Mouse (Mus musculus): Measurements from ENCODE around the gene Dnaic2.

Dnaic2 gene

GRCm38 (mm10) chr11:114702311-114702995, 24.8 kb upstream of the Dnaic2 start:
- no peak for DNase-seq (ENCODE audit: low spot score)

GRCm38 (mm10) chr11:114702996-114703361, 24.2 kb upstream of the Dnaic2 start:
- no peak for DNase-seq (ENCODE audit: low spot score)

GRCm38 (mm10) chr11:114704071-114704913, 22.9 kb upstream of the Dnaic2 start:
- DNase-seq (ENCODE audit: low spot score), result no peak

- no peak for DNase-seq (ENCODE audit: low spot score)
Observed at GRCm38 (mm10) chr11:114706358-114706757, 20.9 kb upstream of the Dnaic2 start.

GRCm38 (mm10) chr11:114711393-114711792, 15.8 kb upstream of the Dnaic2 start:
- no peak for DNase-seq (ENCODE audit: low spot score)

DNA sequence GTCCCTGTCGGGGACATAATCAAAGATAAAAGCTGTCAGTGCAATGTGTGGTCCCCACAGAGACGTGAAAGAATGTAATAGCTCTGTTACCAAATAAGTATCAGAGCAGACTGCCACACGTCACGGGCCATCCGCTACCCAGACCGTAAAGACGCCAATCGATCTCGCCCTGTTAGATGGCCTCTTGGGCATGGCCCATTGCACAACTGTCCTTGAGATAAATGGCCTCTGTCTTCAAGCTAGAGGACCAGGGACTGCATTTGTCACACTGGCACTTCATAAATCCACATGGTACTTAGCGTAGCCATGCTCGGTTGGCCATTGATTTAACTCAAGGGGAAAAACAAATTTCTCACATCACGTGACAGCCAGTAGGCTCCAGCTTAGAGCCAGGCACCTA, 15.3 kb upstream of the Dnaic2 start:
- DNase-seq (ENCODE audit: low spot score), result no peak

- no peak for DNase-seq (ENCODE audit: low spot score)
Observed at GRCm38 (mm10) chr11:114714526-114714925, 12.7 kb upstream of the Dnaic2 start.

DNA sequence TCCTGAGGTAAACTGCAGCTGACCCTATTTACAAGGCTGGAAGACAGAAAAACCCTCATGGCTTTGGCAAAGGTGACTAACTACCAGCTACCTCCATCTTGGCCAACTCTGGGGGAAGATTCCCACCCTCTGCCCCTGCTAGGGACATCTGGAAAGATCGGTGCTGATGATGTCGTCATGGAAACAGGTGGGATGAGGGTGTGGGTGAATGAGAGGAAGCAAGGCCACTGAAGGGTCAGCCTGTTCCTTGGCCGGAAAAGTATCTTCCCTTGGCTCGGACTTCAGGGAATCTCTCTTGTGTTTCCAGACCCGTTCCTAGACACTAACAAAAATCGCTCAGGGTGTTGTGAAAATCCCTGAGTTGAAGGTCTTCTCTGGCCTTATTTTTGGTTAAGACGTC, 11.7 kb upstream of the Dnaic2 start:
- no peak for DNase-seq (ENCODE audit: low spot score)

GRCm38 (mm10) chr11:114720535-114720934, 6.7 kb upstream of the Dnaic2 start:
- no peak for DNase-seq (ENCODE audit: low spot score)

DNA sequence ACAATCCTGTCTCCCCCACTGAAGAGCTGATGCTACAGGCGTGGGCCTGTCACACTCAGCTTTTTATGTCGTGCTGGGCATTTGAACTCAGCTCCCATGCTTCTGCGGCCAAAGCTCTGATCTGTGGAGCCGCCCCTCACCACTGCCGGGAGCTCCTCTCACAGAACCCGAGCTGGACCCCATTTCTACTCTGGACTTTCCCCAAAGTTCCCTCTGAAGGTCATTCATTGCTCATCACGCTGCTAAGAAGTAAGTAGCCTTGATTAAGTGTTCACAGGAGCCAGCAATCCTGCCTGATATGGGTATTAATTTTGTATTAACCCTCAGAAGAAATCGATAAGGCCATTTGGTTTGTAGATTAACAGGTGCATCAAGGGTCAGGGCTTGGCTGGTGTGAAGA, 4.8 kb upstream of the Dnaic2 start:
- no peak for DNase-seq (ENCODE audit: low spot score)

- no peak for DNase-seq (ENCODE audit: low spot score)
Observed at GRCm38 (mm10) chr11:114723030-114723429, 4.2 kb upstream of the Dnaic2 start.

DNA sequence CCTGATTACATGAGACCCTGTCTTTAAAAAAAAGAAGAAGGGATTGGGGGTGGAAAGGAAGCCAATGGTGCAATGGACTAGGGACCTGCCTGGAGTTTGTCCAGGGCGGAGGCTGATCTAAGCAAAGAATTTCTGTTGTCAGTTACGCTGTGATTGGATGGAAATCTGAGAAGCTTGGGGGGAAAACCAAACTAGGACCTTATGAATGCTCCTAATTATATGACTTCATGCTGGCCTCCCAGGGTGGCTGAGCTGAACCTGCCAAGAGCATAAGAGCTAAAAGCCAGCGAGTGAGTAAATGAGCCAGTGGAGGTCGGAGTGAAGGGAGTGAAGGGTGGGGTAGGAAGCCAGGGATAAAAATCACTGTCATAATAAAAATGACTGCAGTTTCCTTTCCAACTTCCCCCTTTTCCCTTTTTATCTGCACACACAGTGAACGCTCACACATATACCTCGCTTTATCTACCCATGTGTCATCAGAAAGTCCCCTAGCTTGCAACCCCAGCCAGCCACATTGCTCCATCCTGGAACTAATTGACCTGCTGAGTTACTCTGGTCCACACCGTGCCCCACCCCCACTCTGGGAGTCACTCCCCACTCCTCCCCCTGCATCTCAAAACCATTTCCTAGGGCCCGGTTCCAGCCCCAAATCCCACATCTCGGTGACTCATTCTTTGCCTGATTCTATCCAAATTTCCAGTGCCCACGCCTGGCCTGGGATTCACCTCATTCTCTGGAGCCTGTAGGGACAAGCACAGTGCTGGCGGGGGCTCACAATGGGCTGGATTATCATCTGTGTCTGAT, 2.2 kb upstream of the Dnaic2 start:
- no peak for DNase-seq (ENCODE audit: low spot score)

GRCm38 (mm10) chr11:114727826-114728186, 598 bp downstream of the Dnaic2 start:
- DNase-seq (ENCODE audit: low spot score), result no peak

GRCm38 (mm10) chr11:114728333-114728732, 1.1 kb downstream of the Dnaic2 start:
- DNase-seq (ENCODE audit: low spot score), result no peak

- no peak for DNase-seq (ENCODE audit: low spot score)
Observed at GRCm38 (mm10) chr11:114729832-114730363, 2.7 kb downstream of the Dnaic2 start.

DNA sequence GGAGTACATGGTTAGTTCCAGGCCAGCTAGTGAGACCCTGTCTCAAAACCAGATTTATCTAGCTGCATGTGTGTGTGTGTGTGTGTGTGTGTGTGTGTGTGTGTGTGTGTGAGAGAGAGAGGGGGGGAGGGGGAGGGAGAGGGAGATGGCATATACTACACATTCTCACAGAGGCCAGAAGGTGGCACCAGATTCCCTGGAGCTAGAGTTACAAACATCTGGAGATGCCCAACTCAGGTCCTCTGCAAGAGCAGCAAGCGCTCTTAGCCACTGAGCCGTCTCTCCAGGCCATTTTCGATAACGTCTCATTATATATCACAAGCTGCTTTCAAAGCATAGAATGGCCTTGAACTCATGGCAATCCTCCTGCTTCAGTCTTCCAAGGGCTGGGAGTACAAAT, 4.5 kb downstream of the Dnaic2 start:
- no peak for DNase-seq (ENCODE audit: low spot score)

DNA sequence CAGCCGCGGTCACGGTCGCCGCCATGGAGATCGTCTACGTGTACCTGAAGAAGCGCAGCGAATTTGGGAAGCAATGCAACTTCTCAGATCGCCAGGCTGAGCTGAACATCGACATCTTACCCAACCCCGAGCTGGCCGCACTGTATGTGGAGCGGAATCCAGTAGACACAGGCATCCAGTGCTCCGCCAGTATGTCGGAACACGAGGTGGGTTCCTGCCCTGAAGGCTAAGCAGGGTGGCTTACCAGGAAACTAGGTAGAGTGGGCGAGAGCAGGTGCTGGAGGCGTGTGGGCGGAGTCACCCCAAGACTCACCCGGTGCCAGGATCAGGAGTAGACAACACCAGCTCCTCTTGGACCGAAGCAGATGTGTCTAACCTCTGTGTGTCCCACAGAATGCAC, 5.7 kb downstream of the Dnaic2 start:
- no peak for DNase-seq (ENCODE audit: low spot score)

DNA sequence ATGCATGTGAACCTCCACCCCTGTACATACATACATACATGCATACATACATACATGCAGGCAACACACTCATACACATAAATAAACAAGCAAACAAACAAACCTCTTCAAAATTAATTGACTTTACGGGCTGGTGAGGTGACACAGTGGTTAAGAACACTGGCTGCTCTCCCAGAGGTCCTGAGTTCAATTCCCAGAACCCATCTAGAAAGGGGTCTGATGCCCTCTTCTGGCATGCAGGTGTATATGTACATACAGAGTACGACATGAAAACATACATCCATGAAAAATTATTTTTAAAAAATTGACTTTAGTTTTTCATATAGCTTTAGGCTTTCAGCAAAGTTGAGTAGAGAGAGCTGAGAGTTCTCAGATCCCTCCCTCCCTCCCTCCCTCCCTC, 8.9 kb downstream of the Dnaic2 start:
- DNase-seq (ENCODE audit: low spot score), result no peak

- peak; percentile 8 for DNase-seq (ENCODE audit: low spot score)
Observed at GRCm38 (mm10) chr11:114736913-114737624, 9.9 kb downstream of the Dnaic2 start.

GRCm38 (mm10) chr11:114740598-114740997, 13.4 kb downstream of the Dnaic2 start:
- no peak for DNase-seq (ENCODE audit: low spot score)

DNA sequence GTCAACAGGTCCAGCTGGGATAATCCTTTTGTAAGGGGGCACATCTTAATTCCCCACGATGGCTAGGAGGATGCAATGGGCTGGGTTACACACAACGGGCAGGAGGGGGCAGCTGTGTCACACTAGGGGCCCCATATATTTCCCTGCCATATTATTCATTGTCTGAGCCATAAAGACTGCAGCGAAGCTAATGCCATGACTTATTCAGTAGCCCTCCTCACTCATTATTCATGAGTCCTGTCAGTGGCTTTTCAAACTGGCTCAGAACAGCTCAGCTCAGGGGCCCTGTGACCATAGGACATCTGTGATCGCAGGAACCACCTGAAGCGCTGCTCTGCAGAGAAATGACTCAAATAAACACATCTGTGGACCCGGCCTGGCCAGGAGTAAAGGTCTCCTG, 14.2 kb downstream of the Dnaic2 start:
- no peak for DNase-seq (ENCODE audit: low spot score)

- peak; percentile 66 for DNase-seq (ENCODE audit: low spot score)
Observed at GRCm38 (mm10) chr11:114745134-114745533, 17.9 kb downstream of the Dnaic2 start.
